Mouse (Mus musculus): Measurements from ENCODE around the gene Glb1. TPM values are rescaled to one million over a fixed set of nuclear protein-coding genes. Genes with fewer than 3 reads are reported as not detected.
"Not testable (repeated sequence)": the region's sequence is repeated elsewhere in the genome, so short reads cannot be mapped to it uniquely, and the experiment has no call there.

Gene Glb1
- 1 to 10 TPM; 3.2 to 4.4 TPM for total RNA-seq (2021)
- long read RNA-seq, experiment 1, partial matches to known transcripts, result 2 of 8 reads
- long read RNA-seq, experiment 1, other reads (novel, unspliced or antisense), result 2 of 8 reads
- long read RNA-seq, experiment 2, partial matches to known transcripts, result 2 of 3 reads
- long read RNA-seq, experiment 2, other reads (novel, unspliced or antisense), result 0 of 3 reads

DNA sequence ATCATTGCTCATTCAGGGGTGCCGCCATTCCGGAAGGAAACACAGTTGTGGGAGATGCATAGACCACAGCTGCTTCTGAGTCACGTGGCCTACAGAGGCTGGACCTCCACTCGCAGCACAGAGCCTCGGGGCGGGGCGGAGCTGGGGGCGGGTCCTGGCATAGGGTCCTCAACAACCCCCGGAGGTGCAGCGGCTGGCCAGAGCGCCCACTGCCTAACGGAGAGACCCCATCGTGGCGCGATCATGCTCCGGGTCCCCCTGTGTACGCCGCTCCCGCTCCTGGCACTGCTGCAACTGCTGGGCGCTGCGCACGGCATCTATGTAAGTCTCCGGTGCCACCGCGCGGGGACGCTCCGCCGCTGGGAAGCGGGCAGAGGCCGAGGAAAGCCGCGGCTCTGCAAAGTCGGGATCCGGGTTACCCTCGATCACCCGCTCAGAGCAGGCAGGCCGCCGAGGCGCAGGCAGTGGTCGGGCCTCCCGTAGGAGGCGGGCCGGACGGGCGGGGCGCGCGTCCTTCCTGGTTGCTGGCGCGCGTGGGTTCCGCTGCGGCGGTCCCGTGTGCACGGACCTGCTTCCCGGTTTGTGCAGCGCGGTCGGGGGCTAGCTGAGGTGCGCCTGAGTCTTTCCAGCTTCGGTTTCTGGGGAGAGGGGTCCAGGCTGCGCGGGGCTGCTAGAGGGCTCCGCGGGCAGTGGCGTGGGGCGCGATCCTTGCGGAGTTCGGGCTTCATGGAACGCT is at the start of gene Glb1, which contains the start of gene Tmppe:
Glb1 (plus strand) TSS at position 128 of the 736 bp plus-strand sequence.
Tmppe (plus strand) TSS at position 157 of the 736 bp plus-strand sequence.
- TF ChIP-seq CTCF (IDR thresholded peaks at IDR 0.05), result peak; percentile 63
- peak; percentile 87 for DNase-seq
- intact Hi-C loops (cut with DNase I), result no loop called here
- Histone ChIP-seq H3K4me3 (peak within 1 kb of the TSS; percentile 80), H3K27ac (peak within 1 kb of the TSS; percentile 97)

DNA sequence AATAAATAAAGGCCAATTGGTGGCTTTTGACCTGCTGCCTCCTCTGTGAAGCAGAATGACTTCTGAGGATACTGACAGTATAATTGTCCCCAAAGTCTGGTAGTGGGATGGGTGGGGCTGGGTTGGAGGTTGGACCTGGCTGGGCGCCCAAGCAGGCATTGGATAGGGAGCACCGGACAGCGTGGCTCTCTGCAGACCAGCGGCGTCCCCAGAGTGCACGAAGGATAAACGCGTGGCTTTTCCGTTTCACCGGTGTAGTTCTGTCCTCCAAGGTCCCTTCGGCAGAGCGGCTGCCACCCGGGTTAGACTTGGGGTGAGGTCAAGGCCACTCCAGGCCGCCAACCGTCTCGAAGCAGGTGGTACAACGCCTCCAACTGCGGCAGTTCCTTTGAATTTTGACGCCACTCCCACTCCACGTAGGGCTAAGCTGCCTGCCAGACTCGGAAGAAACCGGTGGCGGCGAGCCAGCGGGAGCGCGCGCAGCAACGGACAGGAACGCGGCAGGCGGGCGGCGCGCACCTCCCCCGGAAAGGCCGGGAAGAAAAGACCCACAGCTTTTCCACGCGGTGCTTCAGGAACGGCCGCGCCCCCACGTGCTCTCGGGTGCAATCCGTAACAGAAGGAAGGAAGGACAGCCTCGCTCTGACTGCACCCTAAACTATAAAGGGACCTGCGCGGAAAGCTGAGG is 32.9 kb upstream of the Glb1 start:
- no peak for TF ChIP-seq CTCF (IDR thresholded peaks at IDR 0.05)
- intact Hi-C loops (cut with DNase I), result no loop called here
- H3K4me3 ChIP-seq, result peak overlapping the region; percentile 73
- peak; percentile 89 for DNase-seq
- peak overlapping the region; percentile 56 for H3K27ac ChIP-seq

DNA sequence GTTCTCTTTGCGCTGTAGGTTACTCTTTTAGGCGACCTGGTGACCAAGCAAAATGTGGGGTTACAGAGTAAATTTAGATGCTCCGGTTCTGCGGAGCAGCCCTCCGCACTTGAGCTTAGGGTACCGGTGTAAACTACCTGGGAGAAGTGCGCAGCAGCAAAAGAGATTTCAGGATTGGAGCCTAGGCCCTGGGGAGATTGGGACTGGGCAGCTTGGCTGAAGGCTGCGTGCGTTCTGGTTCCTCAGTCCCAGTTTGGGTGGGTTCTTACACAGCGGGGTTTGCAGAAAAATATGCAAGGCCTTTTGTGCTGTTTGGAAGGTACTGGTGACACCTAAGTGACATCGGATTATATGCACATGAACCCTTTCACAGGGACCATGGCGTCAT is 32.4 kb upstream of the Glb1 start:
- DNase-seq, result no peak
- no peak for TF ChIP-seq CTCF (IDR thresholded peaks at IDR 0.05)
- intact Hi-C loops (cut with DNase I), result no loop called here
- Histone ChIP-seq H3K27ac (peak overlapping the region; percentile 56), H3K4me3 (peak overlapping the region; percentile 73)

DNA sequence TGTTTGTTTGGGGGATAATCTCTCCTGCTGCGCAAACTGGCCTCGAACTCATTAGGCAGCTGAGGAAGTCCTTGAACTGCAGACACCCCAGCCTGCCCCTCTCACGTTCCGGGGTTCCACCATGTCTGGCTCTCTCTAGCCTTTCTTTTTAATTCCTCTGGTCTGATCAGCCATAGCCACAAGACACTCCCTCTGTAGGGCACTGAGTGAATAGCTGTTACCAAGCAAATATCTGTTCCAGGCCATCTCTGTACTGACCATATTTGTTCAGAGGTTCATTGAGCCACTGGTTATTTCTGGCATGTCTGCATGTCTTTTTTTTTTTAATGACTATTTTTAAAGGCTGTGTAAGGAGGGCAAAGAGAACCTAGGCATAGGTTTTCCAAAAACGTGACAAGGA is 31.5 kb upstream of the Glb1 start:
- H3K4me3 ChIP-seq; intact Hi-C loops (cut with DNase I); DNase-seq; H3K27ac ChIP-seq: not testable (repeated sequence)
- peak; percentile 25; the same call in 1 of the 2 replicates for TF ChIP-seq CTCF (IDR thresholded peaks at IDR 0.05)

DNA sequence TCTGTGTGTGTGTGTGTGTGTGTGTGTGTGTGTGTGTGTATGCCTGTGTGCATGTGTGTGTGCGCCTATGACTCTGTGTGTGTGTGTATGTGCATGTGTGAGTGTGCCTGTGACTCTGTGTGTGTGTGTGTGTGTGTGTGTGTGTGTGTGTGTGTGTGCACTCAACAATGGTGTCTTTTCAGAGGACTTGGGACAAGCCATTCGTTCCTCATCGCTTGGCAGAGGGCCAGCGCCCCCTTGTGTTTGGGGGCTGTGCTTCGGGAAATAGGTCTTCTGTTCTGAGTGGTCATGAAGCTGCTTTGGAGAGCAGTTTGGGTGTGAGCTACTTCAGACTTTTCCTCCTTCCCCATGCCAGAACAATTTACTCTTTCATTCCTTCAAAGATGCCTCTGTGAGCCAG is 29.2 kb upstream of the Glb1 start:
- DNase-seq; intact Hi-C loops (cut with DNase I): not testable (repeated sequence)

DNA sequence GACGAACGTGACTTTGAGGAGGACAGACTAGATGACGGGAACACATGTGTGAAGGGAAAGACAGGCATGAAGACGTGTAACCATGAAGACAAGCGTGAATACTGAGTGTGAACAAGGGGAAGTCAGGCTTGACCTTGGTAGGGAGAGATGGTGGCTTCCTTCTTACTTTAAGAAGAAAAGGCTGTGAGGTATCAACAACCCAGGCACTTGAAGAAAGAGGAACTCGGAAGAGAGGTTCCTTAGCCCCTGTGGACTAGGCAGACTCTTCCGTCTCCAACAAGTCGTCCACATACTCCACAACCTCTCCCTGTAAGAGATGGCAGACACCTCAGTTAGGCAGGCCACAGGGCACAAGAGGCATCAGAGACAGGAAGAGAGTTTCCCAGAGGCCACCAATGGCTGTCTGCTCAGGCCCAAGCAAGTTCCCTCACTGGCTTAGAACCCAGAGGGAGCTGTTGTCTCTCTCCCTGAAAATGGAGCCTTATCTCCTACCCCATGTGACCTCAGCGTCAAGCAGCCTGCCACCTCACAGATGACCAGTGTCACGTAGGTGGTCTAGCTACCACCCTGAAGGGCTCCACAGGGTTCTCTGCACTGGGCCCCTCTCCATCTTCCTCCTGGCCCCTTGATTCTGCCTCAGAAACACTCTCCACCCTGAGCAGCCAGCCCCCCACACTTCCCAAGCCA is 25.5 kb upstream of the Glb1 start:
- DNase-seq, result no peak
- Histone ChIP-seq H3K4me3 (no peak overlapping the region), H3K27ac (no peak overlapping the region)
- no peak for TF ChIP-seq CTCF (IDR thresholded peaks at IDR 0.05)
- intact Hi-C loops (cut with DNase I), result no loop called here

More for the DNA sequence above, 29.2 kb upstream of the Glb1 start:
- H3K27ac ChIP-seq, H3K4me3 ChIP-seq: not testable (repeated sequence)

DNA sequence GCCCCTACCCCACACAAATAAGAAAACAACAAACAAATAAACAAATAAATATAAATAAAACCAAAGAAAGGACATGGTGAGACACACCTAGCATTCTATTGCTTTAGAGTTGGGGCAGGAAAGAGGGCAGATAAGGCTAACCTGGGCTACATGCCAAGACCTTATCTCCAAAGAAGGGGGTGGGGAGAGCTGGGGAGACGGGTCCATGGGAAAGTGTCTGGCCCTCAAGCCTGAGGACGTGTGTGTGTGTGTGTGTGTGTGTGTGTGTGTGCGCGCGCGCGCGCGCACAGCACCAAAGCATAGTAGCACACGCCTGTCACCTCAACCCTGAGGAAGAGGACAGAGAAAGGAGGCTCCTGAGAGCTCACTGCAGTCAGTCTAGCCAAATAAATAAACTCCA is 23.7 kb upstream of the Glb1 start:
- intact Hi-C loops (cut with DNase I), result no loop called here
- TF ChIP-seq CTCF (IDR thresholded peaks at IDR 0.05), result no peak
- Histone ChIP-seq H3K27ac (no peak overlapping the region), H3K4me3 (no peak overlapping the region)
- no peak for DNase-seq

DNA sequence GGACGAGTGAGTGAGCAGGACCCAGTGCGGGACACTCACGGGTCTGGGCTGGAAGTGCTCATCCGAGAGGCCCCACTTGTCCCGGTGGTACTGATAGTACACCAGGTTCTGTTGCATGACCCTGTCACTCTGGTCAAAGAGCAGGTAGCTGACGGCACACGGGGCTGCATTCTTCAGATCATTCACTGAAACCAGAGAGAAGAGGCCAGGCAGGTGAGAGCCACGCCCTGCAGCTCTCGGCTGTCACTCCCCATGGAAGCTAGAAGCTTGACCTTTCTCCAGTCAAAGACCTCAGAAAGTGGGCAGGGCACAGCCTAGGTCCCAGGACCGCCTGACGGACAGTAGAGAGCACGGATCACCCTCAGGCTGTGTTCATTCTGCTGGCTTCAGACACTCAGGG is 21.0 kb upstream of the Glb1 start:
- intact Hi-C loops (cut with DNase I), result loop anchor here (2.0 kb wide), 1 partner anchor 61 kb away; no protein-coding TSS in a partner anchor
- H3K27ac ChIP-seq, result no peak overlapping the region
- H3K4me3 ChIP-seq, result no peak overlapping the region
- no peak for TF ChIP-seq CTCF (IDR thresholded peaks at IDR 0.05)
- DNase-seq, result no peak

DNA sequence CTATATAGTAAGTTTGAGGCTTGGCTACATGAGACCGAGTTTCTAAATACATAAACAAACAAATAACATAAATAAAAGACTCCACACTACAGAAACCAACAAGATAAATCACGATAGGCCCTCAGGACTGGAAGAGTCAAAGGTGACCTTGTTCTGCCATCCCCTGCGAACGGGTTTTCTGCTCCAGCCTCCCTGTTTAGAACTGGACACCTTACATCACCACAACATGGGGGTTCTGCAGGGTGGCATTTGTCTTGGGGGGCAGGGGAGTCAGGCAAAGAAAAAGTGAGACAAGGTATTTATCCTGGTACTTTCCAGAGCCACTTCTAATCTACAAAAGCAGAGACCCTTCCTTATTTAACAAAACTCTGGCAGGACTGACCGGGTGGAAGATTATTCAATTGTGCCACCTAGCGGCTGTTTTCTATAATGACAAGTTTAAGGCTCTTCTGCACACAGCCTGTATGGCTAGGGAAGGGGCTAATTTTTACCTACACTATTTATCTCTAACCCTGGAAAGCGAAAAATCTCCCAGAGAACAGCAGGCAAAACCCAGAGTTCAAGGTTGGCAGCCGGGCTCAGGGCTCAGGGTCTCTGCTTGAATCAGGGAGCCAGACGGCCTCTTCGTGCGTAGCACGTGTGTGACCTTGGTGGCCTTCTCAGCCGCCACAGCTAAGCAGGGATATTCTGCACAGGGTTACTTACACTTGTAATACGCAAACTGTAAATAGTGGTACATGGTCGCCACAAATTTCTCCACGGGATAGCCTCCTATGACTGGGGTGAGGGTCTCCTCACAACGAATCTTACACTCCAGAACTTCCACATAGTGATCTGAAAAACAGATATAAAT is 19.8 kb upstream of the Glb1 start:
- no peak overlapping the region for H3K27ac ChIP-seq
- TF ChIP-seq CTCF (IDR thresholded peaks at IDR 0.05), result peak; percentile 79
- H3K4me3 ChIP-seq, result no peak overlapping the region
- intact Hi-C loops (cut with DNase I), result loop anchor here (2.0 kb wide), 1 partner anchor 62 kb away; no protein-coding TSS in a partner anchor
- DNase-seq, result no peak

DNA sequence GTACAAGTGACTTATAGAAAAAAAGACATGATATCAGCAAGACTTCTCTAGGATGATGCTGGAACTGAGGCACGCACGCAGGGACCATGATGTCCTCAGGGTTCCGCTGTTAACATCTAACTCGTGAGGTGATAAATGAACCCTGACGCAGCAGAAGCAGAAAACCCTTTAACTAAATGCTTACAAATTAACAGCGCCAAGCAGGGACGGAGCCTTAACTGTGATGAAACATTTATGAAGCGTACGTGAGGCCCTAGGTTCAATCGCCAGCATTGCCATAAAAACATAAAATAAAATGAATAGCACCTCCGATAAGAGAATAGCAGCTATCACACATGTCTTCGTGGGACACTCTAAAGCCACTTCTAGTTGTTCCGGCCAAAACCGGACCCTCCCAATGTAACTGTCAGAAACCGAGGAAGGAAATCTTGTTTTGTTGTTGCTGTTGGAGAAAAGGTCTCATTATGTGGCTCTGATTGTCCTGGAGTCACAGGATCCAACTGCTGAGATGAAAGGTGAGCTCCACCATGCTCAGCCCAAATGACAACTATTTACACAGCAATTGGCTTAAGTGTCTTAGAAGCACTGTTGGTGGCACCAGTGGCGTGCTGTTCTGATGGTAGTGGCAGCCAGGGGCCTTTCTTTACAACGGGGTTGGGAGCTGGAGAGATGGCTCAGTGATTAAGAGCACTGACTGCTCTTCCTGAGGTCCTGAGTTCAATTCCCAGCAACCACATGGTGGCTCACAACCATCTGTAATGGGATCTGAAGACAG is 17.8 kb upstream of the Glb1 start:
- no peak for DNase-seq
- intact Hi-C loops (cut with DNase I), result no loop called here
- TF ChIP-seq CTCF (IDR thresholded peaks at IDR 0.05), result no peak
- no peak overlapping the region for H3K4me3 ChIP-seq
- H3K27ac ChIP-seq, result no peak overlapping the region

DNA sequence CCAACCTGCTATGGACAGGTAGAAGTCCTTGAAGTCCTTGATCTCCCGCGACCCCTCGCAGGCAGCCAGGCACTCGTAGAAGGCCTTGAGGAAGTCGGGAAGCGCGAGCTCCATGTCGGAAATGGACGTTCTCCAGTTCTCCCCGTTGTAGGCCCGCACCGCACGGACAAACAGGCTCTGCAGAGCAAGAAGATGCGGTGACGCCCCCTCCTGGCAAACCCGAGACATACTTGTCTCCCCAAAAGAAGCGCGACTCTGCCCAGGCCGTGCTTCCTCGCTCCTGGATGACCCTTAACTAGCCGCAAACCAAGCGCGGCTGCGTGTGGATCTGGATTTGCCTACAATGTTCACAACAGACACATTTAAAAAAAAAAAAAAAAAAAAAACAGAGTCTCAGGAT is 16.2 kb upstream of the Glb1 start:
- no peak for TF ChIP-seq CTCF (IDR thresholded peaks at IDR 0.05)
- intact Hi-C loops (cut with DNase I), result no loop called here
- Histone ChIP-seq H3K4me3 (no peak overlapping the region), H3K27ac (no peak overlapping the region)
- DNase-seq, result no peak
